Mouse (Mus musculus) ES-Bruce4 (cell line): ENCODE measurements around the gene Gramd4. TPM values are rescaled to one million over a fixed set of nuclear protein-coding genes. Genes with fewer than 3 reads are reported as not detected.

Source experiments
- H3K27ac ChIP-seq: 2 replicates; pipeline ENCODE4 v1.5.1; 2012; ENCODE audit warnings: low read length, inconsistent platforms; ENCODE audit not compliant: insufficient read depth
- H3K27me3 ChIP-seq: 2 replicates; pipeline ENCODE4 v1.6.1; 2012; ENCODE audit warnings: mild to moderate bottlenecking, low read length, inconsistent platforms; ENCODE audit not compliant: control insufficient read depth, poor library complexity, insufficient read depth, severe bottlenecking
- H3K36me3 ChIP-seq: 2 replicates; pipeline ENCODE4 v1.6.1; 2012; ENCODE audit warnings: inconsistent platforms, mild to moderate bottlenecking, low read length, moderate library complexity; ENCODE audit not compliant: control insufficient read depth, poor library complexity, insufficient read depth, severe bottlenecking
- H3K4me1 ChIP-seq: one replicate; pipeline ENCODE4 v1.8.1; 2011; ENCODE audit warnings: low read length; ENCODE audit not compliant: control insufficient read depth, insufficient read depth
- H3K4me3 ChIP-seq: 2 replicates; pipeline ENCODE4 v1.5.1; 2011; ENCODE audit warnings: low read depth, mild to moderate bottlenecking, low read length
- H3K9ac ChIP-seq: 2 replicates; pipeline ENCODE4 v1.6.1; 2012; ENCODE audit warnings: low read depth, mild to moderate bottlenecking, inconsistent platforms; ENCODE audit not compliant: poor library complexity, severe bottlenecking
- H3K9me3 ChIP-seq: replicated peaks from 2 replicates; pipeline ENCODE4 v1.6.1; 2012; ENCODE audit warnings: mild to moderate bottlenecking, low read length, inconsistent platforms; ENCODE audit not compliant: control insufficient read depth, poor library complexity, insufficient read depth, severe bottlenecking
- CTCF ChIP-seq: IDR thresholded peaks from one replicate; pipeline ENCODE4 v1.8.1; 2011; ENCODE audit warnings: low read depth, low read length
- EP300 ChIP-seq: IDR thresholded peaks from 2 replicates; pipeline ENCODE4 v1.6.1; 2011; ENCODE audit warnings: low read depth, low read length; ENCODE audit not compliant: insufficient read depth
- POLR2A ChIP-seq: IDR thresholded peaks from one replicate; pipeline ENCODE4 v1.8.1; 2011; ENCODE audit warnings: low read length; ENCODE audit not compliant: insufficient read depth
- polyA plus RNA-seq: library from polyadenylated mRNA; stranded (reverse); fragments of >200 nt; gene quantifications from 2 replicates; pipeline ENCODE4 v1.2.4, GENCODE M21; 2011; ENCODE audit warnings: low read depth; ENCODE audit not compliant: missing spikeins, insufficient read depth, insufficient read length

The Gramd4 gene
- polyA plus RNA-seq, 1 experiment, result 22.6 TPM

GRCm38 (mm10) chr15:86071166-86071565 lies 13.7 kb downstream of the Gramd4 start:
- no peak overlapping the region for H3K27ac ChIP-seq
- TF ChIP-seq CTCF (no peak), POLR2A (no peak), EP300 (no peak)
- no peak overlapping the region for H3K4me3 ChIP-seq
- H3K36me3 ChIP-seq, result no peaks in the 10 kb centered on the region
- no peak overlapping the region for H3K9ac ChIP-seq
- H3K9me3 ChIP-seq, result no peaks in the 10 kb centered on the region
- H3K27me3 ChIP-seq, result no peaks in the 10 kb centered on the region
- no peaks in the 10 kb centered on the region for H3K4me1 ChIP-seq

- Histone ChIP-seq H3K4me3 (no peak overlapping the region), H3K27ac (no peak overlapping the region), H3K4me1 (no peaks in the 10 kb centered on the region), H3K27me3 (no peaks in the 10 kb centered on the region), H3K36me3 (no peaks in the 10 kb centered on the region), H3K9me3 (no peaks in the 10 kb centered on the region), H3K9ac (no peak overlapping the region)
- TF ChIP-seq CTCF (no peak), POLR2A (no peak), EP300 (no peak)
Observed at GRCm38 (mm10) chr15:86074171-86074937, 16.9 kb downstream of the Gramd4 start.

- Histone ChIP-seq H3K4me3 (no peak overlapping the region), H3K36me3 (no peaks in the 10 kb centered on the region), H3K4me1 (no peaks in the 10 kb centered on the region), H3K9me3 (no peaks in the 10 kb centered on the region), H3K27me3 (no peaks in the 10 kb centered on the region), H3K27ac (no peak overlapping the region), H3K9ac (no peak overlapping the region)
- TF ChIP-seq POLR2A, result no peak
- no peak for TF ChIP-seq CTCF
- TF ChIP-seq EP300, result no peak
Observed at GRCm38 (mm10) chr15:86075305-86076047, 18.0 kb downstream of the Gramd4 start.

- Histone ChIP-seq H3K27me3 (no peaks in the 10 kb centered on the region), H3K4me3 (no peak overlapping the region), H3K4me1 (no peaks in the 10 kb centered on the region), H3K9me3 (no peaks in the 10 kb centered on the region), H3K9ac (no peak overlapping the region), H3K27ac (no peak overlapping the region), H3K36me3 (no peaks in the 10 kb centered on the region)
- TF ChIP-seq CTCF (no peak), EP300 (no peak), POLR2A (no peak)
Observed at GRCm38 (mm10) chr15:86076048-86076315, 18.5 kb downstream of the Gramd4 start.

- H3K4me1 ChIP-seq, result no peaks in the 10 kb centered on the region
- no peak overlapping the region for H3K4me3 ChIP-seq
- no peaks in the 10 kb centered on the region for H3K27me3 ChIP-seq
- H3K9me3 ChIP-seq, result no peaks in the 10 kb centered on the region
- H3K9ac ChIP-seq, result no peak overlapping the region
- H3K36me3 ChIP-seq, result no peaks in the 10 kb centered on the region
- TF ChIP-seq POLR2A (no peak), CTCF (no peak), EP300 (no peak)
- no peak overlapping the region for H3K27ac ChIP-seq
Observed at GRCm38 (mm10) chr15:86076378-86076777, 18.9 kb downstream of the Gramd4 start.

- H3K4me1 ChIP-seq, result no peaks in the 10 kb centered on the region
- no peaks in the 10 kb centered on the region for H3K9me3 ChIP-seq
- no peak overlapping the region for H3K27ac ChIP-seq
- no peak overlapping the region for H3K4me3 ChIP-seq
- no peak overlapping the region for H3K9ac ChIP-seq
- TF ChIP-seq CTCF (no peak), POLR2A (no peak), EP300 (no peak)
- no peaks in the 10 kb centered on the region for H3K27me3 ChIP-seq
- H3K36me3 ChIP-seq, result no peaks in the 10 kb centered on the region
Observed at GRCm38 (mm10) chr15:86077934-86078333, 20.4 kb downstream of the Gramd4 start.
